Mouse (Mus musculus) MEL (cell line): ENCODE data around the gene Arhgef15.

ENCODE experiments used
- CTCF ChIP-seq, 3 experiments: IDR thresholded peaks in 2 of 3; conservative IDR thresholded peaks in 1 of 3; 2 replicates each; pipeline ENCODE4 v1.5.1; 2011 to 2012; ENCODE audit warnings: low read length in 3 of 3, low read depth in 2 of 3, mild to moderate bottlenecking in 2 of 3, improper control_type of control experiment in 1 of 3, inconsistent platforms in 1 of 3, mixed read lengths in 1 of 3, moderate library complexity in 1 of 3; ENCODE audit not compliant: control insufficient read depth in 1 of 3, insufficient read depth in 1 of 3, poor library complexity in 1 of 3, severe bottlenecking in 1 of 3
- E2F4 ChIP-seq: IDR thresholded peaks from 2 replicates; pipeline ENCODE4 v1.6.1; 2011; ENCODE audit warnings: low read depth, low read length, improper control_type of control experiment, borderline replicate concordance
- ZC3H11A ChIP-seq: IDR thresholded peaks from 2 replicates; pipeline ENCODE4 v1.6.1; 2012; ENCODE audit warnings: low read depth, mild to moderate bottlenecking, inconsistent platforms, low read length, improper control_type of control experiment
- ZNF384 ChIP-seq: IDR thresholded peaks from 2 replicates; pipeline ENCODE4 v1.6.1; 2012; ENCODE audit warnings: low read depth, mild to moderate bottlenecking, inconsistent platforms, low read length, improper control_type of control experiment

GRCm38 (mm10) chr11:68987365-68987882 lies 30.1 kb upstream of the Arhgef15 start:
- no peak for TF ChIP-seq CTCF (IDR thresholded peaks at IDR 0.05 in 2 of 3, conservative IDR thresholded peaks at IDR 0.05 in 1 of 3; ENCODE audit: control insufficient read depth in 1 of 3, insufficient read depth in 1 of 3, low read depth in 2 of 3, low read length in 3 of 3, poor library complexity in 1 of 3, severe bottlenecking in 1 of 3)
- TF ChIP-seq E2F4 = no peak
- TF ChIP-seq ZNF384 = no peak
- TF ChIP-seq ZC3H11A = no peak
